Mouse (Mus musculus) heart, postnatal 4 days (tissue): ENCODE data around the gene Eno3. TPM values are rescaled to one million over a fixed set of nuclear protein-coding genes. Genes with fewer than 3 reads are reported as not detected.
A peak's percentile ranks its signal among the peaks of the same experiment; 100 is the strongest.

ENCODE experiments used
- DNase-seq: peaks from one replicate; pipeline ENCODE4 v3.0.0; 2021
- total RNA-seq, 2 experiments: library from RNA; stranded (reverse); gene quantifications; 2 replicates each; pipeline ENCODE4 v1.2.3; 2021

Eno3 gene
- total RNA-seq, 2 experiments from 2014 or later: 1,339 to 1,391 TPM

DNA sequence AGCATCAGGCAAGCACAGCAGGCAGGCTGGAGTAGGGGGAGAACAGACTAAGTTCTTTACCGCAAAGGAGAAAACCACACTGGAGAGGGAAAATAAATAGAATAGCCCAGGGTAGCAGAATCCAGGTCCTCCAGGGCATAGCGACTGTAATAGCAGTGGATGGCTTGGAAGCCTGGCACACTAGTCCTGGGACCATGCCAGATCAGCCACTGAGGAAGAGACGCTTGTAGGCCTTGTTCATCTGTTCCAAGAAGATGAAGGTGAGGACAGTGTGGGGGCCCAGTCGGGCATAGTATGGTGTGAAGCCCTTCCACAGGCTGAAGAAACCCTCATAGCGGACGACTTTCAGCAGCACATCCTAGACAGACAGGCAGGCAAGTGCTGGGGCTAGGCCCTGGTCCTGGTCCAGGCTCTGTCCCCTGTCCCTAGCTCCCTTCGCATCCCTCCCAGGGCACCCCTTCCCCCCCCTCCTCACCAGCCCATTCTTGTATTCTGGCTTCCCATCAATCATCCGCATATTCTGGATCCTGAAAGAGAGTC, 12.4 kb upstream of the Eno3 start:
- DNase-seq: peak; percentile 6

DNA sequence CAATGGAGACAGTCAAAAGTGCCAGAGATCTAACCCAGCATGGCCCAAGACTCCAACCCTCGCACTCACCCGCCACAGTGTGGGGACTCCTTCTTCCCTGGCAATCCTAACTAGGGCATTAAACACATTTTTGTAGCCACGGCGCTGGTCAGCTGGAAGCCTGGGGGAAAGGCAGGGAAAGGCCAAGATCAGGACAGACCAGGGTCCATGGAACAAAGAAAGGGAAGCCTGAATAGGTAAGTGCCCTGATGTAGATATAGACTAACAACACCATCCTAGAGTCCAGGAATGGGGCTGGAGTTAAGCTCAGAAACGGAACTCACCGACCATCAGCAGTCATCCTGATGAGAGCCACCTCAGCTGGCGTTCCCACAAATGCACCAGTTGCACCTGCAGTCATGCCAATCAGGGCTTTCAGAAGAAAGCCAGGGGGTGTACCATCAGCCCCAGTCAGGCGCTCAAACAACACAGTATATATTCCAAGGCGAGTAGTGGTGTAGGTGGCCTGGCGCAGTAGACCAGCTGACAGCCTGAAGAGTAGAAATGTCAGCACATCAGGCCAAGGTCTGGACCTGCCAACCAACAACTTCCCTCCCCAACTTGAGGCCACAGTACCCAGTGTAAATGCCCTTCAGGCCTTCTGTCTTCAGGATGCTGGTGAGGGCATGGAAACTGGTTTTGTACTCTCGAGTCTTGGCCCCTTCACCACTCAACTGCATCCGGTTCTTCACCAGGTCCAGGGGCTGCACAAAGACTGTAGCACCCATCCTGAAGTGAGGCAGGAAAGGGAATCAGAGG, 11.3 kb upstream of the Eno3 start:
- DNase-seq: peak; percentile 25

- DNase-seq: peak; percentile 39
Measured at GRCm38 (mm10) chr11:70646259-70646555, 10.8 kb upstream of the Eno3 start.

GRCm38 (mm10) chr11:70646691-70647650, 10.0 kb upstream of the Eno3 start, which contains the start of the genes Rnf167 and Slc25a11:
Gene Rnf167 (plus strand): TSS chr11:70647235.
Gene Slc25a11 (minus strand): TSS chr11:70647479.
- DNase-seq: peak; percentile 98

DNA sequence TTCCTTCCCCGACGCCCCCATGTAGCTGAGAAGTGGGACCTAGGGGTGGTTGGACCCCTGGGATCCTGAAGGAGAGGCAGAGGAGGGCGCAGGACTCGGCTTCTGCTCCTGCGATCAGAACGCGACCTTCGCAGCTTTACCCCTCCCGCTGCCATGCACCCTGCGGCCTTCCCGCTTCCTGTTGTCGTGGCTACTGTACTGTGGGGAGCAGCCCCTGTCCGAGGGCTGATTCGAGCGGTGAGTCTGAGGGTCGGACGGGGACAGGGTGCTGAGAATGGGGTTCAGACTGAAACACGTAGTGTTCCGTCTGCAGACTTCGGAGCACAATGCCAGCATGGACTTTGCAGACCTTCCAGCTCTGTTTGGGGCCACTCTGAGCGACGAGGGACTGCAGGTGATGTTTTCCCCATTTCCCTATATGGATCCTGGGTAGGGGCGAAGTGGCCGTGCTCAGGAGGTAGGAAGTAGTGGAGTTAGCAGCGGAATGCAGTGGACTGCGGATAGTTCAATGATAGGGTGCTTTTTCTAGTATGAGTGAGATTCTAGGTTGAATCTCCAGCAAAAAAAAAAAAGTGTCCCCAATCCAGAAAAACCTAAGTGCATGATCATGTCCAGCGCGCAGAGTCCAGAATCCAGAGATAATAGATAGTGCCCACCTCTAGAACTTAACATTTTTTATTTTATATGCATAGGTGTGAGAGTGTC, 9.1 kb upstream of the Eno3 start:
- DNase-seq: peak; percentile 50

DNA sequence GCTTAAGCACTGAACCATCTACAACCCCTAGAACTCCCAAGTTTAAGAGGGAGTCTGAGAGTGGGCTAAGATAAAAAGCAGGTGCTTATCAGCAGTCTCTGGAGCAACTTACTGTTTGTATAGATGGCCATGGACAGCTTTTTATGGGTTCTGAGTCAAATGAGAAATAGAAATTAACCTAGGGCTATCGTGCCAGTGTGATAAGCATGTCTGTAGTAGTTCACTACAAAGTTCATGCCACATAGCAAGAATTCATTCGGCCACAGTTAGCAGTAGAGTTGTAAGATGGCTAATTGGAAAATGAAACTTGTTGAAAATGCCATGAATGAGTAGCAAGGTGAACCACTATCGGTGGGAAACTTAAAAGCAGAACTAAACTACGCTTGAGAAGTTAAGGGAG, 8.5 kb upstream of the Eno3 start:
- DNase-seq: no peak

DNA sequence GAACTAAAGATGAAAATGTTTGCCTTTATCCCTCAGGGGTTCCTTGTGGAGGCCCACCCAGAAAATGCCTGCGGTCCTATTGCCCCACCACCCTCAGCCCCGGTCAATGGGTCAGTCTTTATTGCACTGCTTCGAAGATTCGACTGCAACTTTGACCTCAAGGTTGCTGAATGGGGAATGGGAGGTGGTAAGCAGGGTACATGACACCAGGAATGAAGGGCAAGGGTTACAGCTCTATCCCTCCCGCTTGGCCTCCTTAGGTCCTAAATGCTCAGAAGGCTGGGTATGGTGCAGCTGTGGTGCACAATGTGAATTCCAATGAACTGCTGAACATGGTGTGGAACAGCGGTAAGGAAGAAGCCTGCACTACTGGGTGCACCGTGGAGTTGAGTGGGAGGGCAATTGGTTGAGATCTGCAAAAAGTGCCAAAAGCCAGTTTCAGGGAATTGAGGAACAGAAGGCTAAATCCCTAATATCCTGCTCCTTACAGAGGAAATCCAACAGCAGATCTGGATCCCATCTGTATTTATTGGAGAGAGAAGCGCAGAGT, 7.7 kb upstream of the Eno3 start:
- DNase-seq: peak; percentile 6

DNA sequence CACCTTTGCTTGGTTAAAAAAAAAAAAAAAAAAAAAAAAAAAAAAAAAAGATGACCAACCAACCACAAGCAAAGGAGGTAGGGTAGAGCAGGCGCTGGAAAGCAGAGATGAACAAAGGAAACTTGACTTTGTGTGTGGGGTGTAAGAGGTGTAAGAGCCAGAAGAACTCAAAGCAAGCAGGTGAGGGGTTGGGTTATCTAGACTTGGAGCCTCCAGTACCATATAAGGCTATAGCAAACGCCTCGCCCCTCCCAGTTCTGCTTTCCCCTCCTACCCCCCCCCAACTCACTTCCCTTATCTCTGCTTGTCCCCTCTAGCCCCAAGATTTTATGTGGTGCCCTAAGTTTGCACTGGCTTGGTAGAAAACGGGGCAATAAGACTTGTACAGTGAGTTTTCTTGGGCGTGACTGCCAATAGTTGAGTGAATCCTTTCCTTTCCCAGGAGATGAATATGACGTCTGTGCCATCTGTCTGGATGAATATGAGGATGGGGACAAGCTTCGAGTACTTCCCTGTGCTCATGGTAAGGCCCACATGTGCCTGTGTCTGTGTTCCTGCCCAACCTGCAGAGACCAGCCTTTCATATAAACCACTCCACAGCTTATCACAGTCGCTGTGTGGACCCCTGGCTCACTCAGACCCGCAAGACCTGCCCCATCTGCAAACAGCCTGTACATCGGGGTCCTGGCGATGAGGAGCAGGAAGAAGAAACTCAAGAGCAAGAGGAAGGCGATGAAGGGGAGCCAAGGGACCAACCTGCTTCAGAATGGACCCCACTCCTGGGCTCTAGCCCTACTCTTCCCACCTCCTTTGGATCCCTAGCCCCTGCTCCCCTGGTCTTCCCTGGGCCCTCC, 6.5 kb upstream of the Eno3 start:
- DNase-seq: peak; percentile 16

DNA sequence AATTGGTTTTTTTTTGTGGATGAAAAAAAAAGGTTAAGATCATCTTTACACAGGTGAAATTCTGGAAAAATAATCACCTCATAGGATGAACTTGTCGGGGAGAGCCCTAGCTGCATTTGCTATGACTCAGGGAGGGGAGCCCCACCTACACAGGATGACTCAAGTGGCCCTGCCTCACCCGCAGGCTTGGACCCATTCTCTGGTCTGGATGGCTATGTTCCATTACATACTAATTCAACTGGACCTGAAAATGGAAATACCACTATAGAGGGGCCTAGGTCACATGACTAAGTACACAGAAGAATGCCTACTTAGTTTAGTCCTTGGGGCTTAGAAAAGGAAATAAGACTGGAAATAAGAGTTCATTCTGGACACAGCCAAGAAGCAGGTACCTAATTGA, 5.6 kb upstream of the Eno3 start:
- peak; percentile 8 for DNase-seq

GRCm38 (mm10) chr11:70652029-70652883, 4.7 kb upstream of the Eno3 start:
- peak; percentile 21 for DNase-seq

DNA sequence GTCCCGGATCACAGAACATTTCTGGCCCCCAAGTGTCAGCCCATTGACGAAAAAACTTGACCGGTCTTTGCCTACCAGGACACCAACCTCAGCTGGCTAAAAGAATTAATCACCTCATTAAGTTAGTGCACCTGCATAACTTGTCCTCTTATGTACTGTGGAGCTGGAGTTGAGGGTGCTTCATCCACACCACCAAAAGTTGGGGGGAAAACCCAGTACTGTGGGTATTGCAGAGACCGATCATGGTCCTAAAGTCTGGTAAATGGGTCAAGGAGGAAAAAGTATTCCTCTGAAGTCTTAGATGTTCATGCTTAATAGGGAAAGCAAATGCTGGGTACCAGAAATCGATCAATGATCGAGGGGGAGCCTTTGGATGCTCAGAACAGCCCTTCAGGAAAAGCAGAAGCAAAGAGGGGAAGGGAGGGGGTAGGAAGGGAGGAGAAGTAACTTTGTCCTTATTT, 4.1 kb upstream of the Eno3 start:
- no peak for DNase-seq

- DNase-seq: peak; percentile 72
Measured at GRCm38 (mm10) chr11:70653345-70654197, 3.4 kb upstream of the Eno3 start.

- peak; percentile 80 for DNase-seq
Measured at GRCm38 (mm10) chr11:70654198-70654922, 2.6 kb upstream of the Eno3 start, which contains the start of gene Pfn1. Gene Pfn1 (minus strand): TSS chr11:70654644.

- peak; percentile 87 for DNase-seq
Measured at GRCm38 (mm10) chr11:70654923-70655570, 2.0 kb upstream of the Eno3 start.

- peak; percentile 78 for DNase-seq
Measured at GRCm38 (mm10) chr11:70655571-70656455, 1.2 kb upstream of the Eno3 start.

DNA sequence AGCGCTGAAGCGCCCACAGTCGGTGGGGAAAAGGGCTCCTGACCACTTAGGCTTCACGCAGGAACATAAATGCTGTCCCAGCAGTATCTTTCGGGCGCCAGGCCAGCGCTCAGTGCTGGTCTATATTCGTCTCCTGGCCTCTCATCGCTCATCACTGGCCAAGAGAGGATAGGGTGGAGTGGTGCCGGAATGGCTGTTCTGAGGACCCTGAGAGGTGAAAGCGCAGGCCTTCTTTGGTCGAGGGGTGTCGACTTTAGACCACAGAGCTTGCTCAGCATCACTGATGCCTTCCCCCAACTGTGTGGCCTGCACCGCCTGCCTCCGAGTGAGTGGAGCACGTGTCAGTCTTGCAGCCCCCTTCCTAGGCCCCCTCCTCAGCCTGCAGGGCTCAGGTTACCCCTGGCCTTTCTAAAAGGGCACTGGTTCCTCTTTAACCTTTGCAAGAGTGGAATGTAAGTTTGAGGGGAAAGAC, 510 bp upstream of the Eno3 start:
- DNase-seq: peak; percentile 88
